Mouse (Mus musculus) midbrain, embryonic 10.5 days (tissue): Measurements from ENCODE around the gene Rhbdf2. TPM values are rescaled to one million over a fixed set of nuclear protein-coding genes. Genes with fewer than 3 reads are reported as not detected.
A peak's percentile ranks its signal among the peaks of the same experiment; 100 is the strongest.

Experiments used
- DNase-seq: peaks from one replicate; pipeline ENCODE4 v3.0.0-alpha.2; 2017; ENCODE audit warnings: low spot score
- H3K27ac ChIP-seq: fragments of 300-500 bp; sonication (generic); replicated peaks from 2 replicates; pipeline ENCODE4 v1.5.1; 2016; ENCODE audit warnings: mild to moderate bottlenecking
- H3K27me3 ChIP-seq: fragments of 300-500 bp; sonication (generic); 2 replicates; pipeline ENCODE4 v1.6.1; 2016; ENCODE audit warnings: low read depth, mild to moderate bottlenecking; ENCODE audit not compliant: poor library complexity, severe bottlenecking
- H3K36me3 ChIP-seq: fragments of 300-500 bp; sonication (generic); 2 replicates; pipeline ENCODE4 v1.6.1; 2016; ENCODE audit warnings: mild to moderate bottlenecking, moderate library complexity
- H3K4me1 ChIP-seq: fragments of 300-500 bp; sonication (generic); 2 replicates; pipeline ENCODE4 v1.6.1; 2016
- H3K4me3 ChIP-seq: fragments of 300-500 bp; sonication (generic); 2 replicates; pipeline ENCODE4 v1.5.1; 2016; ENCODE audit warnings: mild to moderate bottlenecking, moderate library complexity
- H3K9me3 ChIP-seq: fragments of 300-500 bp; sonication (generic); replicated peaks from 2 replicates; pipeline ENCODE4 v1.6.1; 2016; ENCODE audit warnings: mild to moderate bottlenecking
- WGBS: fragments of 180-500 bp; shearing (Covaris S2); methylation state at CpG from one replicate; pipeline ENCODE4 v1.1.7; 2016; 5-methylcytosine and 5-hydroxymethylcytosine counted together
- polyA plus RNA-seq: library from polyadenylated mRNA; unstranded; fragments of >200 nt; fragmentation: Nextera tagmentation; extraction: Ambion mirVana; gene quantifications from 2 replicates; pipeline ENCODE4 v1.2.1, GENCODE M21; 2016

Gene Rhbdf2
- polyA plus RNA-seq, 1 experiment from 2014 or later = 3.3 TPM

GRCm38 (mm10) chr11:116656348-116657191 is 29.8 kb upstream of the Rhbdf2 start:
- Histone ChIP-seq H3K9me3 (no peaks in the 10 kb centered on the region), H3K4me3 (peak overlapping the region; percentile 53), H3K27me3 (peaks cover 75% of the 10 kb centered on the region), H3K4me1 (peaks cover 63% of the 10 kb centered on the region), H3K36me3 (no peaks in the 10 kb centered on the region), H3K27ac (peak overlapping the region; percentile 93)
- WGBS = 79% methylated on average over 16 of the region's 16 CpGs
- no peak for DNase-seq

- Histone ChIP-seq H3K9me3 (no peaks in the 10 kb centered on the region), H3K27me3 (peaks cover 80% of the 10 kb centered on the region), H3K4me3 (peak within 1 kb of the TSS; percentile 69), H3K27ac (peak within 1 kb of the TSS; percentile 59), H3K4me1 (peaks cover 54% of the 10 kb centered on the region), H3K36me3 (no peaks in the 10 kb centered on the region)
- DNase-seq = peak; percentile 60
- WGBS = 5% methylated on average over 28 of the region's 28 CpGs
Observed at GRCm38 (mm10) chr11:116654255-116654821, 27.5 kb upstream of the Rhbdf2 start, which contains the start of gene Cygb. Gene Cygb (minus strand): TSS chr11:116654313.

GRCm38 (mm10) chr11:116653709-116654221 is 26.9 kb upstream of the Rhbdf2 start:
- Histone ChIP-seq H3K4me3 (peak overlapping the region; percentile 69), H3K4me1 (peaks cover 59% of the 10 kb centered on the region), H3K36me3 (no peaks in the 10 kb centered on the region), H3K27ac (peak overlapping the region; percentile 59), H3K27me3 (peaks cover 78% of the 10 kb centered on the region), H3K9me3 (no peaks in the 10 kb centered on the region)
- DNase-seq = peak; percentile 59
- under 1% methylated on average over 47 of the region's 47 CpGs for WGBS

GRCm38 (mm10) chr11:116653234-116653633 is 26.4 kb upstream of the Rhbdf2 start, which contains the start of gene Prcd:
Gene Prcd (plus strand): TSS chr11:116653534.
- H3K27ac ChIP-seq = peak within 1 kb of the TSS; percentile 59
- WGBS = 3% methylated on average over 10 of the region's 10 CpGs
- peaks cover 62% of the 10 kb centered on the region for H3K4me1 ChIP-seq

GRCm38 (mm10) chr11:116652330-116653098 is 25.7 kb upstream of the Rhbdf2 start:
- Histone ChIP-seq H3K36me3 (no peaks in the 10 kb centered on the region), H3K9me3 (no peaks in the 10 kb centered on the region), H3K4me3 (peak overlapping the region; percentile 69; the same call in 1 of the 2 replicates), H3K27ac (no peak overlapping the region), H3K27me3 (peaks cover 86% of the 10 kb centered on the region), H3K4me1 (peaks cover 62% of the 10 kb centered on the region)
- no peak for DNase-seq
- 58% methylated on average over 25 of the region's 25 CpGs for WGBS

More at GRCm38 (mm10) chr11:116653234-116653633, 26.4 kb upstream of the Rhbdf2 start, which contains the start of gene Prcd:
- peaks cover 79% of the 10 kb centered on the region for H3K27me3 ChIP-seq
- DNase-seq = no peak
- H3K4me3 ChIP-seq = peak within 1 kb of the TSS; percentile 69
- H3K36me3 ChIP-seq = no peaks in the 10 kb centered on the region
- H3K9me3 ChIP-seq = no peaks in the 10 kb centered on the region

GRCm38 (mm10) chr11:116651339-116651738 is 24.5 kb upstream of the Rhbdf2 start:
- DNase-seq = no peak
- Histone ChIP-seq H3K36me3 (no peaks in the 10 kb centered on the region), H3K4me1 (peaks cover 62% of the 10 kb centered on the region), H3K4me3 (no peak overlapping the region), H3K27ac (no peak overlapping the region), H3K9me3 (no peaks in the 10 kb centered on the region), H3K27me3 (peaks cover 94% of the 10 kb centered on the region)
- 88% methylated on average over 8 of the region's 8 CpGs for WGBS

GRCm38 (mm10) chr11:116650811-116651210 is 24.0 kb upstream of the Rhbdf2 start:
- H3K4me1 ChIP-seq = peaks cover 65% of the 10 kb centered on the region
- WGBS = 90% methylated on average over 8 of the region's 8 CpGs
- no peak overlapping the region for H3K4me3 ChIP-seq
- H3K36me3 ChIP-seq = no peaks in the 10 kb centered on the region
- no peak for DNase-seq
- H3K27ac ChIP-seq = no peak overlapping the region
- H3K27me3 ChIP-seq = peaks cover 94% of the 10 kb centered on the region
- no peaks in the 10 kb centered on the region for H3K9me3 ChIP-seq

- WGBS = 85% methylated on average over 13 of the region's 13 CpGs
- H3K9me3 ChIP-seq = no peaks in the 10 kb centered on the region
- no peak for DNase-seq
- H3K36me3 ChIP-seq = no peaks in the 10 kb centered on the region
- H3K27ac ChIP-seq = no peak overlapping the region; the same call in 1 of the 2 replicates
- peaks cover 93% of the 10 kb centered on the region for H3K27me3 ChIP-seq
- H3K4me1 ChIP-seq = peaks cover 71% of the 10 kb centered on the region
- no peak overlapping the region for H3K4me3 ChIP-seq
Observed at GRCm38 (mm10) chr11:116649711-116650337, 23.0 kb upstream of the Rhbdf2 start.

- H3K27ac ChIP-seq = peak overlapping the region; percentile 35; the same call in 1 of the 2 replicates
- no peak for DNase-seq
- no peak overlapping the region for H3K4me3 ChIP-seq
- no peaks in the 10 kb centered on the region for H3K36me3 ChIP-seq
- no peaks in the 10 kb centered on the region for H3K9me3 ChIP-seq
- H3K4me1 ChIP-seq = peaks cover 72% of the 10 kb centered on the region
- 73% methylated on average over 10 of the region's 10 CpGs for WGBS
- peaks cover 93% of the 10 kb centered on the region for H3K27me3 ChIP-seq
Observed at GRCm38 (mm10) chr11:116648976-116649375, 22.2 kb upstream of the Rhbdf2 start.

- DNase-seq = no peak
- 58% methylated on average over 18 of the region's 18 CpGs for whole genome bisulfite sequencing
- Histone ChIP-seq H3K4me1 (peaks cover 72% of the 10 kb centered on the region), H3K36me3 (no peaks in the 10 kb centered on the region), H3K9me3 (no peaks in the 10 kb centered on the region), H3K27me3 (peaks cover 90% of the 10 kb centered on the region), H3K4me3 (no peak overlapping the region), H3K27ac (peak overlapping the region; percentile 50; the same call in 1 of the 2 replicates)
Observed at GRCm38 (mm10) chr11:116648213-116648921, 21.5 kb upstream of the Rhbdf2 start.

- no peak overlapping the region for H3K4me3 ChIP-seq
- no peaks in the 10 kb centered on the region for H3K9me3 ChIP-seq
- WGBS = 57% methylated on average over 11 of the region's 11 CpGs
- DNase-seq = no peak
- H3K4me1 ChIP-seq = peaks cover 69% of the 10 kb centered on the region
- H3K27me3 ChIP-seq = peaks cover 81% of the 10 kb centered on the region
- H3K36me3 ChIP-seq = no peaks in the 10 kb centered on the region
- peak overlapping the region; percentile 50 for H3K27ac ChIP-seq
Observed at GRCm38 (mm10) chr11:116647340-116647991, 20.6 kb upstream of the Rhbdf2 start.
